ENCODE assay signal across 8 mouse cellular contexts in genomic region chr17:64916657-64917056, GRCm38 (mm10).
DNase-seq lines count a peak whose midpoint lies in the region; ATAC-seq and TF ChIP-seq lines count a peak whose summit lies in the region.

No protein-coding gene starts in this region.

- ATAC-seq in inflammation-experienced regulatory T-cells, adult 6 months = no peak
- ATAC-seq in midbrain, embryonic 15.5 days (replicated peaks) = no peak

- peak; percentile 89 for DNase-seq in heart, adult 11 months
- DNase-seq in heart, postnatal 25 days (ENCODE audit: low spot score) = no peak
- DNase-seq in 3T3-L1 (ENCODE audit: low read depth, low spot score) (peak; percentile 9), WW6 (ENCODE audit: low read depth, low spot score) (peak; percentile 56)
- peak; percentile 68 to 70 for DNase-seq in layer of hippocampus, adult 2 months (ENCODE audit: low spot score in 2 of 2)
- DNase-seq in ovary, postnatal 10 days (ENCODE audit: low spot score) = no peak

- TF ChIP-seq CTCF in layer of hippocampus, adult 2 months (conservative IDR thresholded peaks at IDR 0.05) = peak; percentile 82

- H3K27me3 ChIP-seq in midbrain, embryonic 15.5 days (replicated peaks) = no peaks in the 10 kb centered on the region

- 80% methylated on average over 6 of the region's 6 CpGs for WGBS in midbrain, embryonic 15.5 days

- H3K4me2 ChIP-seq in midbrain, embryonic 15.5 days = no peak overlapping the region

- no peak overlapping the region for H3K4me3 ChIP-seq in layer of hippocampus, adult 2 months
- H3K4me3 ChIP-seq in midbrain, embryonic 15.5 days = no peak overlapping the region

- intact Hi-C loops in heart, postnatal 25 days (cut with DNase I) = no loop called here

- H3K36me3 ChIP-seq in midbrain, embryonic 15.5 days (replicated peaks) = no peaks in the 10 kb centered on the region

- no peak overlapping the region for H3K27ac ChIP-seq in layer of hippocampus, adult 2 months
- H3K27ac ChIP-seq in midbrain, embryonic 15.5 days = no peak overlapping the region

- H3K4me1 ChIP-seq in midbrain, embryonic 15.5 days = peaks cover 22% of the 10 kb centered on the region

- H3K9ac ChIP-seq in midbrain, embryonic 15.5 days = no peak overlapping the region

- no peaks in the 10 kb centered on the region for H3K9me3 ChIP-seq in midbrain, embryonic 15.5 days

Comparison
In these comparisons a context has a peak if more than half of its experiments do, and no peak if none do; other contexts are left out.
1. DNase-seq: peak in heart, adult 11 months (single experiment), 3T3-L1 (single experiment), WW6 (single experiment) and layer of hippocampus, adult 2 months (2 of 2); none in heart, postnatal 25 days (single experiment) and ovary, postnatal 10 days (single experiment).